Mouse (Mus musculus): ENCODE measurements around the gene Perm1. TPM values are rescaled to one million over a fixed set of nuclear protein-coding genes. Genes with fewer than 3 reads are reported as not detected.

Gene Perm1
- total RNA-seq, 4 experiments from 2014 or later, result 327 to 378 (median 333) TPM

DNA sequence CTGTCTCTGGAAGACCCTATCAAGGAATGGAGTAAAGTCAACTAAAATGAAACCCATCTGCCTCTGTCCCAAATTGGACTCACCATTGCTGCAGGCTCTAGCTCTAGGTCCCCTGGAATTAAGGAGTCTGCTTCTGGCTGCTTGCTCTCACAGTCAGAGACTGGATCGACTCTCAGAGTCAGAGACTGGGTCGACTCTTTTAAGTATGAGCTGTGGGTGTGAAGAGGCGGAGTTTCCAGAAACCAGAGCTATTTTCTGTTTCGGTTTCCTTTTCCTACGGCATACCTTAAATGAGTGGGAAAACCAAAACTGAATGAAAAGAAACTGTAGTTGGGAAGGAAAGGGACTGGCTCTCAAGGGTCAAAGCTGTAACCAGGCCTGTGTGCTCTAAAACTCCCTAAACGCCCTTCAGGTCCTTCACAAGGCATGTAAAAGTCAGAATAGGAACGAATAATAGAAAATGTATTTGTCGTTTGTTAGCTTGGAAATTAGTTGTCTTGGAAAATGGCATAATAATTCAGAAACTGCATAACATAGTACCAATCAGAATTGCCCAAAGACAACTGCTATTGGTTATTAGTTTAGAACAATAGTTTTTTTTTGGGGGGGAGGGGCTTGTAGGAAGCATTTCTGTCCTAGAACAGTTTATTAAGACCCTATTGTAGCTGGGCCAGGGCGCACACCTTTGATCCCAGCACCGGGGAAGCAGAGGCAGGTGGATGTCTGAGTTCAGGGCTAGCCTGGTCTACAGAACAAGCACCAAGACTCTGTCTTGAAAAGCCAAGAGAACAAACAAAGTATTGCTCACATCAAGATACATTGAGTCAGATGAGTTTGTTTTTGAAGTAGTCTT, 14.8 kb upstream of the Perm1 start, which contains the start of gene Isg15:
Gene Isg15, minus strand, starts transcription at position 196 of the 853 bp plus-strand sequence.
- peak; percentile 58 for DNase-seq (ENCODE audit: low spot score)

DNA sequence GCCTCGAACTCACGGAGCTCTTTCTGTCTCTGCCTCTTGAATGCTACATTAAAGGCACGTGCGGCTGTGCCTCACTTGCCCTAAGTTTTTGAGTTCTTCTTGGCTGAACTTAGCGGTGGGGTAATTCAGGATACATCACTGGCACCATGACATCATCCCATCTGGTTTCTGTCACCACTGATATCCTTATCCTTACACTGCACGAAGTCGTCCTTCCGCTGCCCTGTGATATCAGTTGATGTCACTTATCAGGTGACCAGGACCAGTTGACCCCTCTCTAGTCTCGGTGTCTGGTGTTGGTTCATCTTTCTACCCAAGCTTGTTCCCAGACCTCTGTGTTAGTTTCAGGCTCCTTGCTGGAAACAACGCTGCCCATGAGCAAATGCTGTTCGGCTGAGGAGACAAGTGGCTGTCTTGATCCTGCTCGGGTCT, 13.2 kb upstream of the Perm1 start:
- no peak for DNase-seq (ENCODE audit: low spot score)

DNA sequence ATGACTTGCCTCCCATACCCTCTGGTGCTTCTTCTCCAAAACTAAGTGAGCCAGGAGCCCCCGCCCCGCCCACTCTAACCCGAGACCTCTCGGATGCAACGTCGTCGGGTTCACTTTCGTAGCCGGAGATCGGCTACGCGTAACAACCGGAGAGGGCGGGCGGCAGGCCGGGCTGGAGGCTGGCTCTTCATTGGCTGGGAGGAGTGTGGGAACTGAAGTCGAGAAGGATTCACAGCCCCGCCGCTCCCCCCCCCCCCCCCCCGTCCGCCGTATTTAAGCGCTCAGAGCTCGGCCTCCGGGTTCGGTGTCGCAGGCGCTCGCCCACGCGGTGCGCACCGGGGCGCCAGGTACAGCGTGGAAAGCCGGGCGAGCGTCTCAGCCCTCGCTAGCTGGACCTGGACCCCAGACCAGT, 12.7 kb upstream of the Perm1 start, which contains the start of gene AW011738:
Gene AW011738, plus strand, starts transcription at position 304 of the 412 bp plus-strand sequence.
- peak; percentile 79 for DNase-seq (ENCODE audit: low spot score)

DNA sequence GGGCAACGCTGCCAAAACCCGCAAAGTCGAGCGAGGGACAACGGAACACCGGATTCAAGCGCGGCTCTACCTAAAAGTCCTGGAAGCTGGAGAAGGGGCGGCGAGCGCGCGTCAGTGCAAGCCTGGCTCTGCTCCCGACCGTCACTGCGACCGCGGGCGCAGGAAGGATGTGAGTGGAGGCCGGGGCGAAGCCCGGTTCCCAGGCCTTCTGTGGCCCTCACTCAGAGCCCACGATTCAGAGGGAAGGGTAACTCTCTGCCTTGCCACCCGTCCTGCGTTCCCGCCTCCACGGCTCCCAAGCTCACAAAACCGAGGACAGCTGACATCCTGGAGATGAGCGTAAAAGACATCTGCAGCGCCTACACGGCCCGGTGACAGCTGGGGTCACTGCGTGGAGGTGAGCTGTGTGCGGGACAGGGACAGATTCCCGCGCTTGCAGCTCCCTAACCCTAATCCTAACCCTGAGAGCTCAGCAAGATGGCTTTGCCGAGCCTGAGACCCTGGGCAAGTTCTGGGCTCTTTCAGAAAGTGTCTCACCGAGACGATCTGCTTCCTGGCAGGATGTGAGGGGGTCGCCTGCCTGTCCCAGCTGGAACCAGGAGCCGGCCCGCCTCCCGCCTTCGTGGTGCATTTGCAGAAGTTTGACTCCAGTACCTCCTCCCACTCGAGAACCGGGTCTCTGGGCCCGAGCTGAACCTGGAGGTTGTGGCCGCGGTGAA, 12.1 kb upstream of the Perm1 start:
- no peak for DNase-seq (ENCODE audit: low spot score)

DNA sequence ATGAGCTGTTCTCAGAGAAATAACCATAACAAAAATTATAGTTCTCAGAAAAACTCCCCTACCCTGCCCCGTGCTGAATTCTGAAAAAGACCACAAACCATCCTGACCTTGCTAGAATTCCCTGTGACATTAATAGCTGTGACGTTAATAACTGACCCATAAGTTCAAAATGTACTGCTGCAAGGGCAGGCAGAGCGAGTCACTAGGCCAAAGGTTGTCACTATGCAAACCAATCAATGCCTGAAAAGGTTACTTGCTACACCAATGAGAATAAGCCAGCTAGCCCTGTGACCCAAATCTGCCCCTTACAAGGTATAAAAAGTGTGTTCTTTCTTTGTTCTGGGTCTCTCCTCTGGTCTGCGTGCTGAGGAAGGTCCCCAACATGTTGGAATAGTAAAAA, 6.8 kb upstream of the Perm1 start:
- no peak for DNase-seq (ENCODE audit: low spot score)

DNA sequence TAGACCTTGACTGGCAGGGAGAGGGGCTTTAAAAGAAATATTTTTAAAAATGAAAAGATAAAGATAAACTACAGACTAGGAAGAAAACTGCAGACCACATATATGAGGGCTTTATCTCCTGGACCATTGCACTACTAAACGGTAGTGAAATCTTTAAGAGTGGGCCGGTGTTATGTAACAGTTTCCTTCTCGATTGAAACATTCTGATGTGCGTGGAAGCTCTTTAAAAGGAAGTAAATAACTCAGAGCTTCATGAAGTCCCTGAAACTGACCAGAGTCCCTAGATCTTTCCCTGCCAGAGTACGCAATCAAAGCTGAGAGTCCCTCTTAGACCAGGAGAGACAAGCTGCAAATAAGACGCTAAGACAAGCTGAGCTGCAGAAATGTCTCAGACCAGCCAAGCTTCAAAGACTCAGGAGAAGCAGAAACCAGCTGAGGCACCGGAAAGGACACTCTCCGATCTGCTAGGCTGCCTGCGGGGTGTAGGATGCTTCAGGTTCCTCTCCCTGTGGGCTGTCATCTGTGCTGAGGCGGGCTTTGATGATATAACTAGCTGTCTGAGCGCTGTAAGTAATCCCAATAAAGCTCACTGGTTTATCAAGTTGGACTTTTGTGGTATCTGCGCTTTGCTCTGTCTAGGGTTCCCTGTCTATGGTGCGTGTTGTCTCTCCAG, 5.6 kb upstream of the Perm1 start:
- no peak for DNase-seq (ENCODE audit: low spot score)

DNA sequence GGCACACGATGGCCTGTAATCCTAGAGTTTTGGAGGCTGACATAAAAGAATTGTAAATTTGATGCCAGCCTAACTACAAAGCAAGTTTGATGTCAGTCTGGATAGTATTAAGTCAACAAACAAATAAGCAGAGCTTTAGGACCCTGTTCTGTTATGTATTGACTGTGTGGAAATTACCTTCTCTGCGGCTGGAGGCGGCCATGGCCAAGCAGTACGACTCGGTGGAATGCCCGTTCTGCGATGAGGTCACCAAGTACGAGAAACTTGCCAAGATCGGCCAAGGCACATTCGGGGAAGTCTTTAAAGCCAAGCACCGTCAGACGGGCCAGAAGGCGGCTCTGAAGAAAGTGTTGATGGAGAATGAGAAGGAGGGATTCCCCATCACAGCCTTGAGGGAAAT, 2.5 kb upstream of the Perm1 start:
- no peak for DNase-seq (ENCODE audit: low spot score)

DNA sequence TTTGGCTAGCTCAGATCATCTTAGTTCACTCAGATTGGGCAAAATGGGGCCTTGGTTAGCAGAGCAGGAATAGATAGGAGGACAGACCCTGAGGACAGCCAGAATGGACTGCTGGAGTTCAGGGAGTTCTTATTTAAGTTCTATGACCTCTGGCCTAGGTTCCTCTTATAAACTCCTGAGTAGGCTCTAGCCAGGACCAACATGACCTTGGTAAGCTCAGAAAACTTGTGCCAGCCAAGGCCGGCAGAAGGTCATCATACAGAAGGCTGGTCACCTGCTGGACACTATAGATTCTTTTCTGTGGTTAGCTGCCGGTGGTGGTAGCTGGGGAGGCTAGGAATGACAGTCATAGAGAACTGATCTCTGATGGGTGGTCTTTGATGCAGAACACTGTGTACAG, 528 bp downstream of the Perm1 start:
- no peak for DNase-seq (ENCODE audit: low spot score)

DNA sequence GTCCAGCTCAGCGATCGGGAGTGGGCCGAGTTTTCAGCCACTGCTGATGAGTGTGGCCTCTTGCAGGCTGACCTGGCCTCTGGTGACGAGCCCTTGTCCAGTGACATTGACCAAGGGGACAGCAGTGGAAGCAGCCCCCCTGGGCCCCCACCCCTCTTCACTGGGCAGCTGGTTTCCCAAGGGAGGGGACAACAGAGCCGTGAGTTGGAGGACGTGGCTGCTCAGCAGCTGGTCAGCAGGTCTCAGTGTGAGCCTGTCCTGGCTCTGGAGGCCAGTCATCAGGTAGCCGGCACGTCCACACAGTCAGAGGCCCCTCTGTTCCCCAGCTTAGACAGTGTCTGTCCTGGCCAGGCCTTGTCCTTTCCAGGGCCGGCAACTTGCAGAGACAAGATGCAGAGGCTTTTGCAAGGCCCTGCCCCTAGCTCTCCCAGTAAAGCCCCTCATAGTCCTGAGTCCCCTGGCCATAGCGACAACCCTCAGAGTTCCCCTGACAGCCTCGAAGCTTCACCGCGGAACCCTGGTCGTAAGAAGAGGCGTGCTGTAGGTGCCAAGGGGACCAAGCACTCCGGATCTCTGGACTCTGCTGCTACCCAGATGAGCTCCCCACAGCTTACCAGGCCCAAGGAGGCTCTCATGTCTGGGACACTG, 1.5 kb downstream of the Perm1 start:
- no peak for DNase-seq (ENCODE audit: low spot score)

DNA sequence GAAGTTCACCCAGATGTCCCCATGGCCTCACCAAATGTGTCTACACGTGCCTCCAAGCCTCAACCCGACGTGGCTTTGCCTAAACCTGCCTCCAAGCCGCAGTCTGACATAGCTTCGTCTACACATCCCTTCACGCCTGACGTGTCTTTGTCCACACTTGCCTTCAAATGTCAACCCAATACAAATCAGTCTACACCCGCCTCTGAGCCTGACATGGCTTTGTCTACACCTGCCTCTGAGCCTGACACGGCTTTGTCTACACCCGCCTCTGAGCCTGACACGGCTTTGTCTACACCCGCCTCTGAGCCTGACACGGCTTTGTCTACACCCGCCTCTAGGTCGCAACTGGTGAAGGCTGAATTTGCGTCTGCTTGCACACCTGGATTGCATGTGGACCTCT, 2.2 kb downstream of the Perm1 start:
- DNase-seq (ENCODE audit: low spot score), result no peak

DNA sequence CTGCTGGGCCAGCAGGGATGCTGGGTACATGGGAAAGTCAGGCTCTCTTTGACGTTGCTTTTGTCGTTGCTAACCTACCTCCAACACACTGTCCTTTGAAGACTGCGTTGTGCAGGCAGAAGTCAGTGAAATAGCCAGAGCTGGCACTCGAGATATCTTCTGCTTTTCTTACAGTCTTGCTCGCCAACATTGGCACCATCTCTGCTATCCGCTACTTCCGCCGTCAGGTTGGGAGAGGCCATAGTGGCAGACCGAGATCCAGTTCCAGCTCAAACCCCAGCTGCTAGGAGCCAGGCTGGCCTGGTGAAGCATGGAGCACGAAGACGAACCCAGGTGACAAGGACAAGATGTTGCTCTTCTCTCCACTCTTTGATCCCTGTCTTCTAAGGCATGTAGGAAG, 4.3 kb downstream of the Perm1 start:
- DNase-seq (ENCODE audit: low spot score), result no peak

DNA sequence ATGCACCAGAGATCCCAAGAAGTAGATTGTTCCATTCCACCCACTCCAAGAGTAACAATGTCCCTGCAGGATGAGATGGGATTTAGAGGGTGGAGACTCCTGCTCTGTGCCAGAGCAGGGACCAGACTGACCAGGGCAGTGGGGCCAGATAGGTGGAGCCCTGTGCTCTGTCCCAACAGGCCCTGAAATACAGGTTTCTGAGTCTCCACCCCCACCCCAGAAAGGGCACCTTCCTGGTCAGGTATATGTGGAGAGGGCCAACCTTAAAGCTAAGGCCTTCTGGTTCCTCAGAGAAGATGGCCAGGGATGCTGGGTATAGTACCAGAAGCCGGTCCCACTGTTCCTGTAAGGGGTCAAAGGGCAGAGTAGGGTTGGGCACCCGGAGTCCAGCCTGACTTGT, 8.6 kb downstream of the Perm1 start:
- DNase-seq (ENCODE audit: low spot score), result no peak

DNA sequence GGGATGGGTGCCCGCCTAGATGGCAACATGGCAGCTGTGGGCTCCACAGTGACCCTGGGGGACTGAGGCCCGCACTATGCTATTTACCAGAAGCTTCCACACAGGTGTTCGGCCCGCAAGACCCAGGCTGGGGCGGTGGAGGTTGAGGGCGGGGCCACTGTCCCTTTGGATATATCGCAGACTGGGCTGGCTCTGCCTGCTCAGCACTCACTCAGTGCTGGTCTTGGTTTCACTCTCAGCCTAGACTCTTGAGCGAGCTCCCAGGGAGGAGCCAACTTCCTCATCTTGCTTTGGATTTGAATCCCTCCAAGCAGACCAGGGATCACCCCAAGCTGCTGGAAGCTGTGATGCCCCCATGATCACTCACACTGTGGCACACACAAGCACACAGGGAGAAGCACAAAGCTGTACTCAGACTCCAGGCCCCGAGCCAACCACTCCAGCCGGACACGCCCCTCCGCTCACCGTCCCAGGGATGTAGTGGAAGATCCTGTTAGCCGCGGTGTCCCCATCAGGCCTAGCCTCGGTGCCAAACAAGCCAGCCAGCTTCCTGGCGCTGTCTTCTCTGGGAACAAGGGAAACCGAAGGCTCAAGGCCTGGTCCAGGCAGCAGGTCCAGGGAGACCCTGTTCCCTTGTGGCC, 12.2 kb downstream of the Perm1 start:
- DNase-seq (ENCODE audit: low spot score), result no peak

DNA sequence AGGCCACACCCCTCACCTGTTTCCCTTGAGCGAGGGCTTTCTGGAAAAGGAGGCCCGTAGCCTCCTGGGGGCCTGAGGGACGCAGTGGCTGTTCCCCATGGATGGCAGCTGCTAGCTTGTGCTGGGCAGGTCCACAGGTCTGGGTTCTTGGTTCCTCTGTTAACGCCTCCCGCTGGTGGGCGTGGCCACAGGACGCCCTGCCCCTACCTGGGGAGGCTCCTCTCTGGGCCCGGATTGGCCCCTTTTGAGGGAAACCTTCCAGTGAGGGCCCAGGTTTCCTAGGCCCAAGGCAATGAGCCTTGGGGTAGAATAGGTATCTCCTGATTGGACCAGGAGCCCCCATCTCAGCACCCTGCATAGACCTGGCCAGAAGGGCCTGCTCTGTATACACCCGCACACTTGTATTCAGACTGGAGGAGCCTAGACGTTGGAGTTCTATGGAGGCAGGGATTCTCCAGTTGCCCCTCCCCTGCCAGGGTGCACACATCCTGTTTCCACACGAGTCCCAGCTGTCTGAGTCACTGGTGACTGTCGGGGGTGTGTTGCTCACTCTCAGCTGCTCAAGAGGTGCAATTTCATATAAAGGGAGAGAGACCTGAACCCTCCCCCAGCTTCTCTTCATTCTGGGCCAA, 12.8 kb downstream of the Perm1 start:
- no peak for DNase-seq (ENCODE audit: low spot score)

DNA sequence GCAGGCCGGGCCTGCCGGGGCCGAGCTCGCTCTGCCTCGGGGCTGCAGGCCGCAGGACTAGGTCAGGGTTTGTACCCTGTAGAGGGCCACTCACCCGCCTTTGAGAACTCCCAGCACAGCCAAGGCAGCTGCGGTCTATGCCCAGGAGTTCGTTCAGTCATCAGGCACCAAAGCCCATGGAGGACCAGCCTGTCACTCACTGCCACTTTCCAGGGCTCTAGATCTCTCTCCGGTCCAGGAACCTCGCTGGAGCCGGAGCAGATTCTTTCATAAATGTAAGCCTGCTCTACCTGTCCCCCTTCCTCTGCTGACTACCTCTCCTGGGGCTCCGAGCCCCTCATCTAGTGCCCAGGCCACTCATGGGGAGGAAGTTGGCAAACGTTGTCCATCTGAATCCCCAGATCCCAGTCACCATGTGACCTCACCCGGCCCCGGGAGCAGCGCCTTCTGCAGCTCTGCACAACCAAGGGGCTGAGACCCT, 18.4 kb downstream of the Perm1 start:
- no peak for DNase-seq (ENCODE audit: low spot score)

DNA sequence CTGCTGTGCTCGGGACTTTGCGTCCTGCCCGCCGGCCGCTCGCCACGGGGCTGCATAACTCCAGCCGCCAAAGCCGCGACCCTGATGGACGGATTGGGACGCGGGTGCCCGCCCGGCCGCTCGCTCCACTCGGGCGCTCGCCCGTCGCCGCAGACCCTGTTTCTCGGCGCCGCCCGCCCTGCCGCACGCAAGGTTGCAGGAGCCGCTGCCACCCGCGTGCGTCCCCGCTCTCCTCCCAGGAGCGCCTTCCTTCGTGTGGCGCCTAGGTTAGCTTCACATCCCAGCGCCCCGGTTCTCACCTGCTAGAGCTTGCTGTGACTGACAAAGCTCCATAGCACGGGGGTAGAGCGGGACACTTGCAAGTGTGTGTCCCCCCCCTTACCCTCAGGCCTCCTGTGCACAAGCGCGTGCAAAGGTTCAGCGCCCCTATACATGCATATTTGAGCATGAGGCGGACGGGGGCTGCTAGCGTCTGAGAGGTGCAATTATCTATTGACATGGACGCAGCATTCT, 19.1 kb downstream of the Perm1 start, which contains the start of gene Plekhn1:
Gene Plekhn1, minus strand, starts transcription at position 157 of the 513 bp plus-strand sequence.
- DNase-seq (ENCODE audit: low spot score), result peak; percentile 65

DNA sequence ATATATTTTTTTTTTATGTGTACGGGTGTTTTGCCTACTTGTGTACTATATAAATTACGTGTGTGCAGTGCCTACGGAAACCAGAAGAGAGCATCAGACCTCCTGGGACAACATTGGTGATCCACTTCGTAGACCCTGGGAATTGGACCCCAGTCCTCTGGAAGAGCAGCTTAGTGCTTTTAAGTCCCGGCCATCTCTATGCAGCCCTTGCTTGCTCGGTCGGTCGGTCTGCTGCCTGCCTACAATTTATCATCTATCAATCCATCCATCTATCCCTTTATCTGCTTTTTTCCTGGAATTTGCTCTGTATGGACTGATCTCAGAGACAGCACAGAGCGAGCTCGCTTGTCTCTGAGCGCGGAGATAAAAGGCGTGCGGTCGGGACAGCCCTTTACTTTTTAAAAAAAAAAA, 19.7 kb downstream of the Perm1 start:
- no peak for DNase-seq (ENCODE audit: low spot score)

DNA sequence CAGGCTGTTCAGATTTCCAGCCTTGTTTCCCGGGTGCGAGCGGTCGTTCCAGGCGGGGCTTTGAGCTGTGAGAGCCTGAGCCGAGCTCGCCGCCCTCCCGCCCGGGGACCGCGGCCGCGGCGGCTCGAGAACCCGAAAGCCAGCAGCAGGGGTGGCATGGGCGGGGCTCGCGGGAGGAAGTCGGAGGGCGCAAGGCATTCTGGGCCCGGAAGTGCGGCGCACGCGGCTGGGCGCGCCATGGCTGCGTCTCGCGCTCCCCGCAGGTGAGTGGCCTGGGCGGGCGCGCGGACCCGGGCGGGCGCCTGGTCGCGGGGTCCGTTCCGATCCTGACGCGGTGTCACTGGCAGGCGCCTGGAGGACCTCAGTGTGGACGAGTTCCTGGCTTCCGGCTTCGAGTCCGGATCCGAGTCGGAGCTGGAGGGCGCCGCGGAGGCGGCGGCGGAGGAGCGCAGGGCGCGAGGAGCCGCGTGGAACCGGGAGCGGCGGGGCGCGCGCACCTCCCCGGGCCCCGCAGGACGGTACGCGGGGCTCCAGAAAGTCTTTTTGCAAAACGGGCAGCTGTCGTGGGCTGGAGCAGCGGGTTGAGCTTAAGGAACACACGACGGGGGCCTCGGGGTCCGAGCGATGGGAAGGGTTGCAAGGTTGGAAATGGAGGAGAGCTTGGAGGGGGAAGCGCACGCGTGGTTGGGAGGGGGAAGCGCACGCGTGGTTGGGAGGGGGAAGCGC, 20.3 kb downstream of the Perm1 start, which contains the start of gene Noc2l:
Gene Noc2l, plus strand, starts transcription at position 203 of the 726 bp plus-strand sequence.
- DNase-seq (ENCODE audit: low spot score), result peak; percentile 86

DNA sequence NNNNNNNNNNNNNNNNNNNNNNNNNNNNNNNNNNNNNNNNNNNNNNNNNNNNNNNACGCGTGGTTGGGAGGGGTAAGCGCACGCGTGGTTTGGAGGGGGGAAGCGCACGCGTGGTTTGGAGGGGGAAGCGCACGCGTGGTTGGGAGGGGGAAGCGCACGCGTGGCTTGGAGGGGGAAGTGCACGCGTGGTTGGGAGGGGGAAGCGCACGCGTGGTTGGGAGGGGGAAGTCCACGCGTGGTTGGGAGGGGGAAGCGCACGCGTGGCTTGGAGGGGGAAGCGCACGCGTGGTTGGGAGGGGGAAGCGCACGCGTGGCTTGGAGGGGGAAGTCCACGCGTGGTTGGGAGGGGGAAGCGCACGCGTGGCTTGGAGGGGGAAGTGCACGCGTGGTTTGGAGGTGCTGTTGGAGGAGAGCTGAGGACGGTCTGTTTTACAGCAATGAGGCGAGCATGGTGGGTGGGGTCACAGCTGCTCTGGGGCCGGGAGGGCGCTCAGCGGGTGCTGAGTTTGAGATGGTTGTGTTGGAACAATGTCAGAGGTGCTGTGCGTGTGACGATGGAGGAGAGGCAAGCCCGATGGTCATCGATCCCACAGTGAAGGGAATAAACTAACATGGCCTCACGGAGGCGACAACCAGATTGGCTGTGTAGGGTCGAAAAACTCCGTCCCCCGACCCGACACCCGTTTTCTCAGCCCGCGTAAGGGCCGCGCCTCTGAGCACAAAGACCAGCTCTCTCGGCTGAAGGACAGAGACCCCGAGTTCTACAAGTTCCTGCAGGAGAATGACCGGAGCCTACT, 21.2 kb downstream of the Perm1 start:
- DNase-seq (ENCODE audit: low spot score), result no peak
